Mouse (Mus musculus) cortical plate, adult 2 months (tissue): ENCODE measurements at regions not wholly inside any gene's neighbourhood (a gene's known extent, or its start where the extent isn't known, plus 50 kb on each side); places are given as distances from the start of the nearest gene placed in this dataset.

Experiments used
- H3K27ac ChIP-seq: fragments of 200-500 bp; 2 replicates; pipeline ENCODE4 v1.5.1; 2012; ENCODE audit warnings: low read length, control low read depth, inconsistent platforms; ENCODE audit not compliant: insufficient read depth
- H3K4me1 ChIP-seq: fragments of 200-500 bp; 2 replicates; pipeline ENCODE4 v1.6.1; 2011; ENCODE audit warnings: low read length; ENCODE audit not compliant: control insufficient read depth, insufficient read depth
- H3K4me3 ChIP-seq: fragments of 200-500 bp; 2 replicates; pipeline ENCODE4 v1.5.1; 2011; ENCODE audit warnings: mild to moderate bottlenecking, low read length, control low read depth; ENCODE audit not compliant: insufficient read depth
- CTCF ChIP-seq: fragments of 200-500 bp; IDR thresholded peaks from 2 replicates; pipeline ENCODE4 v1.5.1; 2011; ENCODE audit warnings: mild to moderate bottlenecking, control low read depth, low read length; ENCODE audit not compliant: insufficient read depth; ENCODE audit errors: extremely low read depth
- POLR2A ChIP-seq: fragments of 200-500 bp; IDR thresholded peaks from 2 replicates; pipeline ENCODE4 v1.6.1; 2011; ENCODE audit warnings: mild to moderate bottlenecking, low read length, control low read depth; ENCODE audit not compliant: insufficient read depth; ENCODE audit errors: extremely low read depth

DNA sequence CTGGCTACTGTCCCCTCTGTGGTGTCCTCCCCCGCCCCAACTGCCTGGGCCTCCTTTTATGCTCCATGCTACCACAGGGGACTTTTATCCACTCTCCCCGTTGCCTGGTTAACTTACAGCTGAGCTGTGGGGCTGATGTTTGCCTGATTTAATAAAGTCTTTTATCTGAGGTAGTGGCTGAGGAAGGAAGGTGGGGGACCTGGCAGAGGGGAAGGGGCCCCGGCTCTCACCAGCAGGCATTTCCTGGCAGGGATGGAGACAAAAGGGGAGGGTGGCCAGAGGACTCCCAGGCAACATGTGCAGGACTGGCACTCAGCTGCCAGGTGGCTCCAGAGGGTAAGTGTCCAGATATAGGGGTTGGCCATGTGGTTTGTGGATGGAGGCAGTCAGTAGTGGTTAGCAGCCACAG lies 51.4 kb upstream of the Olig2 start:
- H3K27ac ChIP-seq: no peak overlapping the region
- H3K4me1 ChIP-seq: no peaks in the 10 kb centered on the region
- TF ChIP-seq CTCF (no peak), POLR2A (no peak)
- H3K4me3 ChIP-seq: no peak overlapping the region

DNA sequence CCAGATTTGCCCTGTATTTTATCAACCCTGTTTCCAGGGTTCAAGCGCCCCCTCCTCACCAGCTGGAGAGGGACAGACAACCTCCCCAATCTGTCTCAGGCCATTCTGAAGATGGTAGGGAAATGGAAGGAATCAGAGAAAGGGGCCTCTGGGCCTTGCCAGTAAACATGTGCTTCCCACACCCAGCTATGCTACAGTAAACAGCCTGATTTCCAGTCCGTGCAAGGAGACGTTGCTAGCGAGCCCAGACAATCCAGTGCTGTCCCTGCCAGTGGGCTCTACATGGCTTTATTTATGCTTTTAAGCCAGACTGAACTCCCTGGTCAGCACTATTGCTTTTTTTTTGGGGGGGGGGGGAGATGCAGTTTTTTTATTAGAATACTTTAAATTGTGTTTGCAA lies 50.9 kb upstream of the Olig2 start:
- Histone ChIP-seq H3K4me3 (no peak overlapping the region), H3K4me1 (no peaks in the 10 kb centered on the region)

More for the DNA sequence above, 50.9 kb upstream of the Olig2 start:
- no peak for TF ChIP-seq POLR2A
- TF ChIP-seq CTCF: no peak
- no peak overlapping the region for H3K27ac ChIP-seq
